Mouse (Mus musculus) gastrocnemius, postnatal 14 days (tissue): ENCODE measurements around the gene Epc2. TPM values are rescaled to one million over a fixed set of nuclear protein-coding genes. Genes with fewer than 3 reads are reported as not detected.
A peak's percentile ranks its signal among the peaks of the same experiment; 100 is the strongest.

Source experiments
- DNase-seq: peaks from one replicate; pipeline ENCODE4 v3.0.0; 2021; ENCODE audit warnings: mixed read lengths
- intact Hi-C: fragments of 180-260 bp; cut with DNase I; formaldehyde crosslinking; loops from one replicate; pipeline ENCODE4 v1.15.1; 2025; ENCODE audit warnings: low total_unique reads
- total RNA-seq, 2 experiments: library from RNA; stranded (reverse); gene quantifications; 2 replicates each; pipeline ENCODE4 v1.2.3; 2021

Gene Epc2
- total RNA-seq, 2 experiments from 2014 or later = 12.9 to 13.2 TPM

- no peak for DNase-seq
- intact Hi-C loops = no loop called here
These were observed 101.8 kb downstream of the Epc2 start for GRCm38 (mm10) chr2:49553096-49553495.

GRCm38 (mm10) chr2:49557339-49557738, 106.1 kb downstream of the Epc2 start:
- DNase-seq = no peak
- intact Hi-C loops = no loop called here

- intact Hi-C loops = no loop called here
- no peak for DNase-seq
These were observed 107.1 kb downstream of the Epc2 start for GRCm38 (mm10) chr2:49558361-49558760.

GRCm38 (mm10) chr2:49562688-49563350, 111.5 kb downstream of the Epc2 start:
- no peak for DNase-seq
- intact Hi-C loops = no loop called here

- intact Hi-C loops = no loop called here
- no peak for DNase-seq
These were observed 118.8 kb downstream of the Epc2 start for GRCm38 (mm10) chr2:49569862-49570777.

GRCm38 (mm10) chr2:49570778-49571101, 119.5 kb downstream of the Epc2 start:
- DNase-seq = no peak
- intact Hi-C loops = no loop called here

GRCm38 (mm10) chr2:49571159-49571920, 120.1 kb downstream of the Epc2 start:
- intact Hi-C loops = no loop called here
- no peak for DNase-seq

- DNase-seq = no peak
- intact Hi-C loops = no loop called here
These were observed 120.9 kb downstream of the Epc2 start for GRCm38 (mm10) chr2:49572111-49572642.

GRCm38 (mm10) chr2:49572684-49573083, 121.4 kb downstream of the Epc2 start:
- no peak for DNase-seq
- intact Hi-C loops = no loop called here

- DNase-seq = no peak
- intact Hi-C loops = no loop called here
These were observed 122.0 kb downstream of the Epc2 start for GRCm38 (mm10) chr2:49573282-49573681.

GRCm38 (mm10) chr2:49580585-49580984, 129.3 kb downstream of the Epc2 start:
- DNase-seq = peak; percentile 31
- intact Hi-C loops = no loop called here

GRCm38 (mm10) chr2:49582546-49582945, 131.3 kb downstream of the Epc2 start:
- intact Hi-C loops = no loop called here

GRCm38 (mm10) chr2:49583311-49583710, 132.0 kb downstream of the Epc2 start:
- intact Hi-C loops = no loop called here
- no peak for DNase-seq

More at GRCm38 (mm10) chr2:49582546-49582945, 131.3 kb downstream of the Epc2 start:
- no peak for DNase-seq

GRCm38 (mm10) chr2:49590450-49590849, 139.2 kb downstream of the Epc2 start:
- intact Hi-C loops = no loop called here
- DNase-seq = no peak

- intact Hi-C loops = no loop called here
- no peak for DNase-seq
These were observed 141.6 kb downstream of the Epc2 start for GRCm38 (mm10) chr2:49592926-49593325.

- no peak for DNase-seq
- intact Hi-C loops = no loop called here
These were observed 143.6 kb downstream of the Epc2 start for GRCm38 (mm10) chr2:49594886-49595285.

GRCm38 (mm10) chr2:49596318-49596717, 145.0 kb downstream of the Epc2 start:
- intact Hi-C loops = no loop called here
- no peak for DNase-seq

GRCm38 (mm10) chr2:49600021-49600681, 148.9 kb downstream of the Epc2 start:
- no peak for DNase-seq
- intact Hi-C loops = no loop called here
